Mouse (Mus musculus): Measurements from ENCODE around the gene Car9. TPM values are rescaled to one million over a fixed set of nuclear protein-coding genes. Genes with fewer than 3 reads are reported as not detected.

The Car9 gene
- 3.2 TPM in 2 replicates for polyA plus RNA-seq (2015; fragmentation: Nextera tagmentation; extraction: Ambion mirVana)

GRCm38 (mm10) chr4:43506536-43507185 lies at the start of gene Car9:
Gene Car9, plus strand, starts transcription at chr4:43506966.

GRCm38 (mm10) chr4:43483535-43484091 lies 23.2 kb upstream of the Car9 start, which contains the start of gene Sit1:
Gene Sit1, minus strand, starts transcription at chr4:43483734.

GRCm38 (mm10) chr4:43492821-43493185 lies 14.0 kb upstream of the Car9 start, which contains the start of gene Ccdc107:
Gene Ccdc107, plus strand, starts transcription at chr4:43492900.

GRCm38 (mm10) chr4:43499407-43500333 lies 7.1 kb upstream of the Car9 start, which contains the start of gene Arhgef39:
Gene Arhgef39, minus strand, starts transcription at chr4:43499695.

GRCm38 (mm10) chr4:43561997-43562768 lies 55.4 kb downstream of the Car9 start, which contains the start of the genes Creb3 and Tln1:
Gene Creb3, plus strand, starts transcription at chr4:43562332.
Gene Tln1, minus strand, starts transcription at chr4:43562691.

Other genes starting within 250 kb of the Car9 start
- gene Atp8b5, start 239.8 kb upstream of the Car9 start, polyA plus RNA-seq (2015; fragmentation: Nextera tagmentation; extraction: Ambion mirVana), result 0.25 and 0.42 TPM in 2 replicates
- gene Rusc2, start 125.0 kb upstream of the Car9 start, polyA plus RNA-seq (2015; fragmentation: Nextera tagmentation; extraction: Ambion mirVana), result 49.6 and 50.3 TPM in 2 replicates
- 0.27 TPM in 1 of 2 replicates, not detected in the other for gene Fam166b, start 77.8 kb upstream of the Car9 start, polyA plus RNA-seq (2015; fragmentation: Nextera tagmentation; extraction: Ambion mirVana)
- gene Tesk1, start 65.0 kb upstream of the Car9 start, polyA plus RNA-seq (2015; fragmentation: Nextera tagmentation; extraction: Ambion mirVana), result 8.8 and 9.1 TPM in 2 replicates
- gene Cd72, start 52.3 kb upstream of the Car9 start, polyA plus RNA-seq (2015; fragmentation: Nextera tagmentation; extraction: Ambion mirVana), result 3.1 and 3.8 TPM in 2 replicates
- not detected in 2 replicates for gene Sit1, start 23.2 kb upstream of the Car9 start, polyA plus RNA-seq (2015; fragmentation: Nextera tagmentation; extraction: Ambion mirVana)
- 470 and 488 TPM in 2 replicates for gene Ccdc107, start 14.1 kb upstream of the Car9 start, polyA plus RNA-seq (2015; fragmentation: Nextera tagmentation; extraction: Ambion mirVana)
- 13.1 and 13.4 TPM in 2 replicates for gene Arhgef39, start 7.3 kb upstream of the Car9 start, polyA plus RNA-seq (2015; fragmentation: Nextera tagmentation; extraction: Ambion mirVana)
- 9,877 and 11,778 TPM in 2 replicates for gene Tpm2, start 16.8 kb downstream of the Car9 start, polyA plus RNA-seq (2015; fragmentation: Nextera tagmentation; extraction: Ambion mirVana)
- 87.8 and 96.0 TPM in 2 replicates for gene Creb3, start 55.4 kb downstream of the Car9 start, polyA plus RNA-seq (2015; fragmentation: Nextera tagmentation; extraction: Ambion mirVana)
- gene Tln1, start 55.7 kb downstream of the Car9 start, polyA plus RNA-seq (2015; fragmentation: Nextera tagmentation; extraction: Ambion mirVana), result 176 and 198 TPM in 2 replicates
- gene Rgp1, start 71.7 kb downstream of the Car9 start, polyA plus RNA-seq (2015; fragmentation: Nextera tagmentation; extraction: Ambion mirVana), result 12.0 TPM in 2 replicates
- gene Gba2, start 71.9 kb downstream of the Car9 start, polyA plus RNA-seq (2015; fragmentation: Nextera tagmentation; extraction: Ambion mirVana), result 6.8 and 7.0 TPM in 2 replicates
- gene Msmp, start 77.5 kb downstream of the Car9 start, polyA plus RNA-seq (2015; fragmentation: Nextera tagmentation; extraction: Ambion mirVana), result not detected in 2 replicates
- gene Npr2, start 125.0 kb downstream of the Car9 start, polyA plus RNA-seq (2015; fragmentation: Nextera tagmentation; extraction: Ambion mirVana), result 8.3 and 8.5 TPM in 2 replicates
- 0.10 TPM in 1 of 2 replicates, not detected in the other for gene Spag8, start 146.6 kb downstream of the Car9 start, polyA plus RNA-seq (2015; fragmentation: Nextera tagmentation; extraction: Ambion mirVana)
- 114 and 122 TPM in 2 replicates for gene Hint2, start 149.5 kb downstream of the Car9 start, polyA plus RNA-seq (2015; fragmentation: Nextera tagmentation; extraction: Ambion mirVana)
- gene Tmem8b, start 162.0 kb downstream of the Car9 start, polyA plus RNA-seq (2015; fragmentation: Nextera tagmentation; extraction: Ambion mirVana), result 3.0 and 3.4 TPM in 2 replicates
- 1.5 and 2.7 TPM in 2 replicates for gene Fam221b, start 162.2 kb downstream of the Car9 start, polyA plus RNA-seq (2015; fragmentation: Nextera tagmentation; extraction: Ambion mirVana)
- gene Olfr70, start 193.8 kb downstream of the Car9 start, polyA plus RNA-seq (2015; fragmentation: Nextera tagmentation; extraction: Ambion mirVana), result not detected in 2 replicates
- not detected in 2 replicates for gene Olfr71, start 203.3 kb downstream of the Car9 start, polyA plus RNA-seq (2015; fragmentation: Nextera tagmentation; extraction: Ambion mirVana)
- gene Hrct1, start 220.2 kb downstream of the Car9 start, polyA plus RNA-seq (2015; fragmentation: Nextera tagmentation; extraction: Ambion mirVana), result 6.1 and 7.9 TPM in 2 replicates
- gene Spaar, start 223.1 kb downstream of the Car9 start, polyA plus RNA-seq (2015; fragmentation: Nextera tagmentation; extraction: Ambion mirVana), result 0.42 and 0.43 TPM in 2 replicates

All from urinary bladder, postnatal 0 days (tissue).